Mouse (Mus musculus): ENCODE measurements around the gene 3110040N11Rik. TPM values are rescaled to one million over a fixed set of nuclear protein-coding genes. Genes with fewer than 3 reads are reported as not detected.

3110040N11Rik gene
- polyA plus RNA-seq (2017; shearing (Covaris generic)), result 10 to 100 TPM; 59.2 to 71.1 TPM

DNA sequence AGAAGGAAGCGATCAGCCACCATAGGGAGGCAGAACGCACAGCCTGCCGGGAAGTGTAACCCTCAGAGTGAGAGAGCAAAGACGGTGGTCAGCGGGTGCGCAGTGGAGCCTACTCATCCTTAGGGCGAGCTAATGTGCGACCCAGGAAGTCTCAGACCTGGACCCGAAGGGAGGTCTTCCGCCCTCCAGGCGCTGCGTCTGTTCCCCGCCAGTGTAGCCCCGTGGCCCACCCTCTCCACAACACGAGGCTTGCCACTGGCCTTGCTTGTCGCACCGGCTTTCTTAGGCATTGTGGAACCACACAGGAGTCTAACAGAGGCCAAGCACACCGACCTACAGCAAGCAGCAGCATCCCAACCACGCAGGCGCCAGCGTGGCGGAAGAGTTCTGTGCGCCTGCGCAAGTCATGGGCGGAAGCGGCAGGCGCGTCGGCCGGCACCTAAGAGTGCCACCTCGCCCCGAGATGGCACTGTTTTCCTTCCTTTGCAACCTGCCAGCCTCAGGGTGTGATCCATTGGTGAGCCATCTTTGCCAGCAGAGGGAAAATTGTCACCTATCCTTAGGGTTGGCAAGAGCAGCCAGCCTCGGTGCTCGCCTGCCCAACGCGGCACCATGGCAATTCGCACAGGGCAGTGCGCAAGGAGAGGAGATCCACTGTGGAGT, at the start of gene 3110040N11Rik:
Gene 3110040N11Rik, minus strand, starts transcription at position 384 of the 663 bp plus-strand sequence.

DNA sequence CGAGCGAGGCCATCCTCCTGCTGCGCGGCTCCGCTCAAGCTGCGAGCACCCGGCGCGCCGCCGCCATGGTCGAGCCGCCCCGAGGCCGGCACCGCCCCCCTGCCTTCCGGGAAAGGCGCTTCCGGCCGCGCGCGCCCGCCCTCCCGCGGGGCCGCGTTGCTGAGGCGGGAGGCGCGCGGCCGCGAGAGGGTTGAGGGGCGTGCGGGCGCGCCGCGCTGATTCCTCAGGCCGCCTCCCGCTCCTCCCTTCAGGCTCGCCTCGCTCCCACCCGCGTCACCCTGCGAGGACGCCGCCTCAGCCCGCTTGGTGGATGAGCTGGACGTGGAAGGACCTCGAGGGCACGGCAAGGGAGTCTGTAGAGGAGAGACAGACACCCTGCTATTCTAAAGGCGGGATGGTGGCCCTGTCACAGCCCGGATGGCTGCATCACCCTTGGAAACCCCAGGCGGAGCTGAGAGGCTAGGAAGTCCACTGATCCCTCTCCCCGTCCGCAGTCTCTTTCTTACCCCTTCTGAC, 40.2 kb upstream of the 3110040N11Rik start, which contains the start of gene Btbd1:
Gene Btbd1, minus strand, starts transcription at position 53 of the 516 bp plus-strand sequence.

DNA sequence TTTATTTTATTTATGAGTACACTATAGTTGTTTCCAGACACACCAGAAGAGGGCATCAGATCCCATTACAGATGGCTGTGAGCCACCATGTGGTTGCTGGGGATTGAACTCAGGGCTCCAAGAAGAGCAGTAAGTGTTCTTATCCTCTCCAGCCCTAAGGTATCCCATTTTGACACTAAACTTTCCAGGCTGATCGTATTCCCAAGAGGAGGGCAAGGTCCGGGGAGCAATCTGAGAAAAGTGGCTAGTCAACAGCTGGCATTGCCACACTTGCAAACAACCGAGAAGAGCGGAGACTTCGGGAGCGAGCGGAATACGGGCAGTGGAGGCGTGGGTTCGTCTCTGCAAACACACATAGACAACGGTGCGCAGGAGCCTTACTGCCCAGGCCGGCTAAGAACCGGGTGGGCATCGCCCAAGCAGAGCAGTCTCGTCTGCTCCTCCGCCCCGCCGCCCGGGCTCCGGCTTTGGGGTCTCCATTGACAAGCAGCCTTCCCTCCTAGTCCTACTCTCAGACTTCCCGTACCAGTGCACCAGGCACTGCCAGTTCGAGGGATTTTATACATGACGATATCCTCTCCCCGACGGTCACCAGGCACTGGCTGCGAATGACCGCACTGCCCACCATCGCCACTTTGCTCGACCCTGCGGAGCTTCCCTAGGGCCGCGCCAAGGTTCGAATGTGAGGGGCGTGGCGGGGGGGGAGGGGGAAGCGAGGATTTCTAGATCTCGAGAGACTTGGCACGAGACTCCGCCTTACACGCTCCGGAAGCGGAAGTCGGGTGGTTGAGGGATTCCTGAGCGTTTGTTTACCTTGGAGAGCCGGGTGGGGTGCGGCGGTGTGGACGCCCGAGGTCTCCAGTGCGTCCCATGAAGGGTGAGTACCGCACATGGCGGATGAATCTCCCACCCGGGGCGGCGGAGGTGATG, 26.8 kb downstream of the 3110040N11Rik start, which contains the start of gene Ramac:
Gene Ramac, plus strand, starts transcription at position 746 of the 930 bp plus-strand sequence.

Other genes with a start within 250 kb of the 3110040N11Rik start
- gene Fsd2, start 222.5 kb downstream of the 3110040N11Rik start, polyA plus RNA-seq (2017; shearing (Covaris generic)), result 1 to 10 TPM; 3.6 to 4.5 TPM
- 10 to 100 TPM; 39.4 to 42.3 TPM for gene Whamm, start 218.2 kb downstream of the 3110040N11Rik start, polyA plus RNA-seq (2017; shearing (Covaris generic))
- 1 to 10 TPM; 2.4 to 3.6 TPM for gene Homer2, start 82.0 kb downstream of the 3110040N11Rik start, polyA plus RNA-seq (2017; shearing (Covaris generic))
- gene Ramac, start 26.6 kb downstream of the 3110040N11Rik start, polyA plus RNA-seq (2017; shearing (Covaris generic)), result 100 to 1,000 TPM; 127 to 149 TPM
- gene Btbd1, start 40.0 kb upstream of the 3110040N11Rik start, polyA plus RNA-seq (2017; shearing (Covaris generic)), result 10 to 100 TPM; 88.7 to 96.7 TPM
- gene Gm10160, start 66.3 kb upstream of the 3110040N11Rik start, polyA plus RNA-seq (2017; shearing (Covaris generic)), result not detected
- gene Tm6sf1, start 69.5 kb upstream of the 3110040N11Rik start, polyA plus RNA-seq (2017; shearing (Covaris generic)), result 10 to 100 TPM; 14.1 to 19.9 TPM
- 10 to 100 TPM; 15.1 to 21.1 TPM for gene Hdgfl3, start 145.0 kb upstream of the 3110040N11Rik start, polyA plus RNA-seq (2017; shearing (Covaris generic))
- gene Bnc1, start 202.8 kb upstream of the 3110040N11Rik start, polyA plus RNA-seq (2017; shearing (Covaris generic)), result under 1 TPM in 1 of 2 experiments, not detected in 1; 0.20 TPM